Mouse (Mus musculus): ENCODE data around the gene Cadm4.

DNA sequence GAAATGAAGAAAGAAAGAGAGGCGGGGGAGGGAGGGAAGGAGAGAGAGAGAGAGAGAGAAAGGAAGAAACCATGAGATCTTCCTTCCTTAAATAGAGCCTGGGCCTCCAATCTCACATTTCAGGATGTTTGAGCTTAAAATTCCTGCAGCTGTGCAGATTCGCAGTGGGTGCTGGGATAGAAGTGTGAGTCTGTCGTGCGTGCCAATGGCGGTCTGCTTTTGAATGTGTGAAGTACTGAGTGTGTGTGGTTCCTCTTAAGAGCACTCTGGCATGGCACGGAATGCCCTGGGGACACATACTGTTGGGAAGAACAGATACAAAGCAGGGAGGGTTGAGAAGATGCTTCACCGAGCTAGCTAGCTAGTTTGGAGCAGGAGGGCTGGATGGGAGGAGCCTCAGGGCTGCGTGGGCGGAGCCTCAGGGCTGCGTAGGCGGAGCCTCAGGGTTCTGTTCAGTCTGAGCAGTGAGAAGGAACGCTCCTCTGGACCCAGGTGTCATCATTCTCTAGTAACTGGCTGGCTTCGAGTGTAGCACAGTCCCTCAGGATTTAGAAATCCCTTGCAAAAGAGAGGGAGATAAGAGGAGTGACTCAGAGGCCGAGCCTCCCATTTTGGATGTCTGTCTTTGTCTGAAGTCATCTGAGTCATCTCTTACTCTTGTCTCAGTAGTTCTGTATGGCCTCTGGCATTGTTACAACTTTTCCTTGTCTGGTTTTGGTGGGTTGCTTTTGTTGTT, 32.9 kb upstream of the Cadm4 start:
- no peak for TF ChIP-seq CTCF (IDR thresholded peaks at IDR 0.05; ENCODE audit: low read depth, low read length)
- no peak for TF ChIP-seq POLR2A (IDR thresholded peaks at IDR 0.05; ENCODE audit: extremely low read depth, insufficient read depth, low read length)

All from liver, adult 2 months (tissue).